Mouse (Mus musculus) stomach, embryonic 15.5 days (tissue): ENCODE results near the gene Btrc. TPM values are rescaled to one million over a fixed set of nuclear protein-coding genes. Genes with fewer than 3 reads are reported as not detected.
A peak's percentile ranks its signal among the peaks of the same experiment; 100 is the strongest.

ENCODE experiments used
- ATAC-seq: fragments of 200-750 bp; cut with Nextera tagmentation; 2 replicates; pipeline ENCODE4 v1.8.0; 2017; ENCODE audit warnings: low read depth, moderate number of reproducible peaks, moderate TSS enrichment; ENCODE audit not compliant: insufficient read depth, low FRiP score
- H3K27ac ChIP-seq: fragments of 300-500 bp; sonication (generic); 2 replicates; pipeline ENCODE4 v1.5.1; 2015; ENCODE audit warnings: mild to moderate bottlenecking, inconsistent platforms
- H3K27me3 ChIP-seq: fragments of 300-500 bp; sonication (generic); replicated peaks from 2 replicates; pipeline ENCODE4 v1.6.1; 2015; ENCODE audit warnings: inconsistent platforms
- H3K36me3 ChIP-seq: fragments of 300-500 bp; sonication (generic); 2 replicates; pipeline ENCODE4 v1.6.1; 2015; ENCODE audit warnings: inconsistent platforms
- H3K4me1 ChIP-seq: fragments of 300-500 bp; sonication (generic); 2 replicates; pipeline ENCODE4 v1.6.1; 2015; ENCODE audit warnings: inconsistent platforms
- H3K4me2 ChIP-seq: fragments of 300-500 bp; sonication (generic); 2 replicates; pipeline ENCODE4 v1.6.1; 2015; ENCODE audit warnings: mild to moderate bottlenecking, inconsistent platforms
- H3K4me3 ChIP-seq: fragments of 300-500 bp; sonication (generic); replicated peaks from 2 replicates; pipeline ENCODE4 v1.5.1; 2015; ENCODE audit warnings: inconsistent platforms
- H3K9ac ChIP-seq: fragments of 300-500 bp; sonication (generic); 2 replicates; pipeline ENCODE4 v1.6.1; 2015; ENCODE audit warnings: inconsistent platforms
- H3K9me3 ChIP-seq: fragments of 300-500 bp; sonication (generic); 2 replicates; pipeline ENCODE4 v1.6.1; 2016; ENCODE audit warnings: inconsistent platforms
- WGBS: fragments of 180-500 bp; shearing (Covaris S2); methylation state at CpG from one replicate; pipeline ENCODE4 v1.1.7; 2015; 5-methylcytosine and 5-hydroxymethylcytosine counted together
- polyA plus RNA-seq: library from polyadenylated mRNA; unstranded; fragments of >200 nt; fragmentation: Nextera tagmentation; extraction: Ambion mirVana; gene quantifications from 2 replicates; pipeline ENCODE4 v1.2.1, GENCODE M21; 2015

The Btrc gene
- polyA plus RNA-seq, 1 experiment from 2014 or later, result 39.4 TPM

DNA sequence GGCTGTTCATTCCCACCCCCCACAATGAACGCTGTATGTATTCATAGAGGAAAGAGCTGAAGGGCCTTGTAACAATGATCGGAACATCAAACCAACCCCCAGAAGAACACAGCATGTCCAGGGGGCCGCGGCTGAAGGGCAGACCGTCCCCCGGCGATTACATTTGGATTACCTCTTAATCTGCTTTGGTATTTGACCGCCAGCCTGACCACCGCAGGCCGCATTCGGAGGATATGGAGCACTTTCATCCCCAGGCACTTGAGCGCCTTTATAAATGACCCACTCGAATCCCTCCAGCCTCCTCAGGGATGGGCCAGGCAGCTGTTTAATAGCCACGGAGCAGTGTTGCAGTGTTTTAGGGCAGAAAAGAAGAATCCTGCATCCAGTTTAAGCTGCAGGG, 203.8 kb downstream of the Btrc start:
- no peak overlapping the region for H3K4me3 ChIP-seq
- 43% methylated on average over 14 of the region's 14 CpGs for WGBS
- H3K9me3 ChIP-seq, result no peaks in the 10 kb centered on the region
- no peak overlapping the region for H3K9ac ChIP-seq
- no peak overlapping the region for H3K4me2 ChIP-seq
- H3K27ac ChIP-seq, result no peak overlapping the region
- no peaks in the 10 kb centered on the region for H3K27me3 ChIP-seq
- peaks cover 18% of the 10 kb centered on the region for H3K4me1 ChIP-seq
- H3K36me3 ChIP-seq, result no peaks in the 10 kb centered on the region
- no peak for ATAC-seq

DNA sequence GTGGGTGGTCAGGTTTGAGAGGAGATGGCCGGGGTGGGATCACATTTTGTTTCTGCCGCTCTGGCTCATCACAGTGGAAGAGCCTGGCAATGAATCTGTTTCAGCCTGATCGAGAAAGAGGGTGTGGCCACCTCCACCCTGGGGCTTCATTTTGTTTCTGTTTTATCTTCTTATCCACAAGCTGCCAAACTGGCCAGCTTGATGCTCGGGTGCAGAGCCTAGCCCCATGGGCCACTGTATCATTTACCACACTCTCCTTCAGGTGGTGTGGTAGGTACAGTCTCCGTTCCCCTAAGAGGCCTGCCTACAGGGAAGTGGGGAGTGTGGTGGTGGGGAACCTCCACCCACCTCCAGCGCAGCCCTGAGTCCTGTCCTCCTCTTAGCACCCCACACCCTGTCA, 209.5 kb downstream of the Btrc start:
- H3K9me3 ChIP-seq, result no peaks in the 10 kb centered on the region
- no peak for ATAC-seq
- 78% methylated on average over 6 of the region's 6 CpGs for WGBS
- H3K4me1 ChIP-seq, result peaks cover 32% of the 10 kb centered on the region
- no peak overlapping the region for H3K9ac ChIP-seq
- peaks cover 3% of the 10 kb centered on the region; the same call in 1 of the 2 replicates for H3K36me3 ChIP-seq
- no peak overlapping the region for H3K27ac ChIP-seq
- H3K4me2 ChIP-seq, result no peak overlapping the region
- H3K4me3 ChIP-seq, result no peak overlapping the region
- H3K27me3 ChIP-seq, result no peaks in the 10 kb centered on the region

DNA sequence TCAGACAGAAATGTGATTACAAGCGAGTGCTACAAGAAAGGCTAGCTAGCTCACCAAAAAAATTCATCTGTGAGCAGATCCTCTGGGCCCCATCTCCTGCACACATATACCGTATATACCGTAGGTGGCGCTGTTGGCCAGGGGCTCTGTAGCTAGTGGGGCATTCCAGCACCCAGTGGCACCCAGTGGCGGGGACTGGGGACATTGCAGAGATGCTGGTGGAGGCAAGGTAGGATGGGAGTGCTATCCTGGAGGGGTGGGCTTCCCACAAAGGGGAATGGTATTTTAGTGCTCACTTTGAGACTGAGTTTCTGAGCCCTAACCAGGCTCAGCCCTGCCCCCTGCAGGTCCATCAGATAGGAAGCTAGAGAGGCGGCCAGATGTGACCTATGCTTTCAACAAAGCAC, 210.3 kb downstream of the Btrc start:
- Histone ChIP-seq H3K4me1 (peaks cover 32% of the 10 kb centered on the region), H3K9me3 (no peaks in the 10 kb centered on the region), H3K4me2 (no peak overlapping the region), H3K36me3 (peaks cover 8% of the 10 kb centered on the region; the same call in 1 of the 2 replicates), H3K27me3 (no peaks in the 10 kb centered on the region), H3K9ac (no peak overlapping the region), H3K4me3 (no peak overlapping the region), H3K27ac (no peak overlapping the region)
- peak; percentile 37; the same call in 1 of the 2 replicates for ATAC-seq
- WGBS, result 25% methylated on average over 6 of the region's 6 CpGs

DNA sequence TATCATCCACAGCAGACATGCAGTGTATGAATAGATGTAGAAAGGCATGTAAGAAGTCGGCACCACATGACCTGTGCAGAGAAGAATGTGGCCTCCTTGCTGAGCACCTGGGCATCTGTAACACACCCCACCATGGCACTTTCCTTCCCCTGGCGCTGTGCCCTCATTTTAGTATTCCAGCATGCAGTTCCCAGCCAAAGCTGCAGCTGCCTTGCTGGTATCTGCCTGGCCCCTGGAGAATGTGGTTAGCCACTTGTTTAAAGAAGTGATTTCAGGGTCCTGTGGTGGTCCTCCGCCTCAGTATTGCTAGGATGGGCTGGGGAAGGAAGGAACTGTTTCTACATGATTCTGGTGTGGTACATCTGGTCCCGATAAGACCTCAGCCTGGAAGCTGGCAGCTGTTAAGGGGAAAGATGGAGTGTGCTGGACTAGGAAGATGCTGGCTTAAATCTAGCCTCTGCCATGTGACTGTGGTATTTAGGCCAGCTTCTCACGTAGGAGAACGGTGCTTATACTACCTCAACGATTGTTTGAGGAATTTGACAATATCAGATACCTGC, 210.9 kb downstream of the Btrc start:
- WGBS, result 63% methylated on average over 7 of the region's 7 CpGs
- no peak overlapping the region for H3K27ac ChIP-seq

DNA sequence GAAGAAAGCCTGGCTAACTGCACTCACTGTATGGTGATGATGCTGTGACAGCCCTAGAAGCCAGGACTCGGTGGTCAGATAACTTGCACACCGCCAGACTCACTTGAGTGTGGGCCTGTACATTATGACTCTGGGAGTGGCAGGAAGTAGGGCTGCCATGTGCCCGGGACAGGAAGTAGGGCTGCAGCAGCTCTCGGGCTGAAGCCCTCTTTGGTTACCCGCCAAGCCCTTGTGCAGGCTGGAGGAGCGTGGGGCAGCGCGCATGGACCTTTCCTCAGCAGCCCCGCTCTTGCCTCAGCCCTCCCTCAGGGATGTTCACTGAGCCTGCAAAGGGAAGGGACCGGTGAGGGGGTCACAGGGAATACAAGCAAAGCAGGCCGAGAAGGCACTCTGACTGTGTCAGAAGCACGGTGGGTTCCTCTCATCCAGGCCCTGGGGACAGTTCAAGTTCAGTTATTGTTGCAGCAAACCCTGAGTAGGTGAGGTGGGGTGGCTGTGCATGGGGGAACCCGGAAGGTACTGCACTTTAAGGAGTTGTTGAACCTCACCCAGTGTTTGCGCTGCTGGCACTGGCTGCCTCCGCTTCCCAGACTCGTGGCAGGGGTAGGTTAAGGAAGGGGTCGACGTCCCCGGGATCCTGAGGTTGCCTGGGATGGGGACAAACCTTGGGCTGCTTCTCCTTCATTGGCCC, 211.6 kb downstream of the Btrc start:
- 0 out of 2 replicates have a peak, but pooled peaks have one; percentile 10 for ATAC-seq
- H3K27me3 ChIP-seq, result no peaks in the 10 kb centered on the region
- peaks cover 12% of the 10 kb centered on the region; the same call in 1 of the 2 replicates for H3K36me3 ChIP-seq
- H3K4me3 ChIP-seq, result no peak overlapping the region
- H3K9me3 ChIP-seq, result no peaks in the 10 kb centered on the region
- peak overlapping the region; percentile 26; the same call in 1 of the 2 replicates for H3K27ac ChIP-seq
- peak overlapping the region; percentile 10; the same call in 1 of the 2 replicates for H3K4me2 ChIP-seq
- H3K9ac ChIP-seq, result no peak overlapping the region
- WGBS, result 40% methylated on average over 19 of the region's 19 CpGs
- H3K4me1 ChIP-seq, result peaks cover 29% of the 10 kb centered on the region

More for the DNA sequence above, 210.9 kb downstream of the Btrc start:
- Histone ChIP-seq H3K27me3 (no peaks in the 10 kb centered on the region), H3K9me3 (no peaks in the 10 kb centered on the region), H3K9ac (no peak overlapping the region), H3K4me2 (no peak overlapping the region), H3K36me3 (peaks cover 12% of the 10 kb centered on the region; the same call in 1 of the 2 replicates), H3K4me1 (peaks cover 32% of the 10 kb centered on the region), H3K4me3 (no peak overlapping the region)
- ATAC-seq, result no peak

DNA sequence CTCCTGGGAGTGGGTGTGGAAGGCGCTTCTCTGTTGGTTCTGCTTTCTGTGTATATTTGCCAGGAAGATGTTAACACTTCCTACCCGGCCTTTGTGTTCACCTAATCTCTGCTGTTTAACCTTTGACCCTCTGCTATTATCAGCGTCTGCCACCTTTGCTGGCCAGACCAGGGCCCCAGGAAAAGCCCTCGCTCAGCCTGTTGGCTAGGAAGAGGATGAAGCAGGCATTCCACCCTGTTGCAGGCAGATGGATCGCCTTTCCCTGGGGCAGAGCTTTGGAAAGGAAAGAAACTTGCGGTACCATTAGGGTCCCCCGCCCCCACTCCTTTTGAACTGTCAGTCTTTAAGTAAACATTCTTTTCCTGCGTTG, 212.1 kb downstream of the Btrc start:
- H3K4me2 ChIP-seq, result peak overlapping the region; percentile 10; the same call in 1 of the 2 replicates

DNA sequence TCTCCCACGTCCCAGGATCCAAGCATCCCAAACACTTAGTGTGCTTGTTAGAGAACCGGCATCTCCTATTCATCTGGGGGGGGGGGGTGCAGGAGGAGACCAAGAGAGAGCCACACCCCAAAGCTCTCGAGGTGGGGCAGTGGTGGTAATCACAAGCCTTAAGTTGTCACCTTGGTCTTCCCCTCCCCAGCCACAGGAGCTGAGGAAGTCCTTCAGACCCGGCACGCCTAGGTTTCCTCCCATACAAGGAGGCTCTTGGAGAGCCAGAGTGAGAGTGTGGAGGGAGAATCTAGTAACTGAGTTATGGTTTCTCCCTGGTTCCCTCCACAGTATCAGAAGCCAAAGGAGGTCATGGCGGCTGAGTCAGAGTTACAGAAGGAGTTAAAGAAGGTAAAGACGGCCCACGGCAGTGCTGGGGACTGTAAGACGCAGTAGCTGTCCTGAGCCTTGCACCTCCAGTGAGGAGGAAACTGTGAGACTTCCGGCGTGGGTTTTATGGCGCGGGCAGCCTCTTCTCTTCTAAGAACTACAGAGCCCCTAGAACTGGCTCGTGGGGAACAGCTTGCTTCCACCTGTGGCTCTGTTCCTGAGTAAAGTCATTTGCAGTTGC, 213.7 kb downstream of the Btrc start:
- H3K27me3 ChIP-seq, result no peaks in the 10 kb centered on the region
- peaks cover 32% of the 10 kb centered on the region for H3K4me1 ChIP-seq
- H3K4me3 ChIP-seq, result no peak overlapping the region
- no peak for ATAC-seq
- H3K27ac ChIP-seq, result no peak overlapping the region
- no peak overlapping the region for H3K9ac ChIP-seq
- 66% methylated on average over 14 of the region's 14 CpGs for WGBS
- H3K9me3 ChIP-seq, result no peaks in the 10 kb centered on the region
- peaks cover 12% of the 10 kb centered on the region; the same call in 1 of the 2 replicates for H3K36me3 ChIP-seq
- H3K4me2 ChIP-seq, result no peak overlapping the region

More for the DNA sequence above, 212.1 kb downstream of the Btrc start:
- Histone ChIP-seq H3K4me3 (no peak overlapping the region), H3K4me1 (peaks cover 29% of the 10 kb centered on the region), H3K9me3 (no peaks in the 10 kb centered on the region), H3K27ac (peak overlapping the region; percentile 26; the same call in 1 of the 2 replicates), H3K9ac (no peak overlapping the region), H3K36me3 (peaks cover 12% of the 10 kb centered on the region; the same call in 1 of the 2 replicates), H3K27me3 (no peaks in the 10 kb centered on the region)
- WGBS, result 11% methylated on average over 8 of the region's 8 CpGs
- ATAC-seq, result 0 out of 2 replicates have a peak, but pooled peaks have one; percentile 3

DNA sequence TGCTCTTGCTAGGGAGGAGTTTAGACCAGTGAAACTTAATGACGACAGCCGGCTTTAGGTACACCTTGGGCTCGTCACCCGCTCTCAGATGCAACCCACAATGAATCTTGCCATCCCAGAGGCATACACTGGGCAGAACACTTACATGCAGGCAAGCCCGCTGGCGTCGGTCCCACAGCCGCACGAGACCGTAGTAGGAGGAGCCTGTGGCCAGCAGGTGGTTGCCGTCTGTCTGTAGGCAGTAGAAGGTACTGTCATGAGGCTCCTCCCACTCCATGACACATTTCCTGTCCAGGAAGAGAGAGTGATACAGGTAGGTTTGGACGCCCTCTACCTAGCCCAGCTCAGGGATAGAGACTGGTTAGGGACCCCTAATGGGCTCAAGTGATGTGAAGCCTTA, 215.4 kb downstream of the Btrc start:
- Histone ChIP-seq H3K36me3 (peaks cover 12% of the 10 kb centered on the region; the same call in 1 of the 2 replicates), H3K4me2 (no peak overlapping the region), H3K27ac (no peak overlapping the region), H3K9me3 (no peaks in the 10 kb centered on the region), H3K27me3 (no peaks in the 10 kb centered on the region), H3K4me1 (peaks cover 32% of the 10 kb centered on the region), H3K9ac (no peak overlapping the region), H3K4me3 (no peak overlapping the region)
- ATAC-seq, result no peak
- WGBS, result 79% methylated on average over 12 of the region's 12 CpGs

DNA sequence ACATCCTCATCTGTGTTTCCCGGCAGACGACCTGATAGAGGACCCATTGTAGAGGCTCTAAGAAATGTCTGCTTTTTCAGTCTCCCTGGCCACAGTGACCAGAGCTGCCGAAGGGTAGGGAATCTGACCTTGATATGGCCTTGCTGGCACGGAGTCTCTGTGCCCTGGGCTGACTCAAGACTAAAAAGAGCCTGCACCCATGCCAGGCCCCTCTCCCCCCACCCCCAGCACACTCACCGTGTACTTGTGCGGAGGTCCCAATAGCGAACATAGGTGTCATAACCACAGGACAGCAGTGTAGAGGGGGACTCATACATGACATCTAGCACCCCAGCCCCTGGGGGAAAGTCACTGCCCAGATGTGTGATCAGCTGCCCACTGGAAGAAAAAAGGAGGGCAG, 215.9 kb downstream of the Btrc start:
- Histone ChIP-seq H3K27ac (no peak overlapping the region), H3K9me3 (no peaks in the 10 kb centered on the region), H3K36me3 (peaks cover 12% of the 10 kb centered on the region; the same call in 1 of the 2 replicates), H3K4me2 (no peak overlapping the region), H3K9ac (no peak overlapping the region), H3K27me3 (no peaks in the 10 kb centered on the region), H3K4me3 (no peak overlapping the region), H3K4me1 (peaks cover 30% of the 10 kb centered on the region)
- no peak for ATAC-seq
- WGBS, result 84% methylated on average over 7 of the region's 7 CpGs

Other genes starting within 250 kb of the Btrc start
- gene Tlx1, start 213.1 kb upstream of the Btrc start, polyA plus RNA-seq, result 5.4 and 6.5 TPM in 2 replicates
- gene Lbx1, start 127.9 kb upstream of the Btrc start, polyA plus RNA-seq, result 0.05 TPM in 1 of 2 replicates, not detected in the other
- 12.5 and 12.8 TPM in 2 replicates for gene Poll, start 196.8 kb downstream of the Btrc start, polyA plus RNA-seq
- gene Gm17018, start 196.9 kb downstream of the Btrc start, polyA plus RNA-seq, result 37.5 and 43.2 TPM in 2 replicates